Mouse (Mus musculus): ENCODE measurements around the gene Acat1.

The Acat1 gene

GRCm38 (mm10) chr9:53609968-53610781 is at the start of gene Acat1:
Acat1 (minus strand) TSS chr9:53610382.
- peak; percentile 96 for DNase-seq (ENCODE audit: extremely low read depth, insufficient read length, low spot score)

GRCm38 (mm10) chr9:53634796-53635195 is 24.6 kb upstream of the Acat1 start:
- no peak for DNase-seq (ENCODE audit: extremely low read depth, insufficient read length, low spot score)

GRCm38 (mm10) chr9:53615246-53615645 is 5.1 kb upstream of the Acat1 start:
- no peak for DNase-seq (ENCODE audit: extremely low read depth, insufficient read length, low spot score)

GRCm38 (mm10) chr9:53614286-53614685 is 4.1 kb upstream of the Acat1 start:
- DNase-seq (ENCODE audit: extremely low read depth, insufficient read length, low spot score), result no peak

- no peak for DNase-seq (ENCODE audit: extremely low read depth, insufficient read length, low spot score)
These were observed 745 bp downstream of the Acat1 start for GRCm38 (mm10) chr9:53609306-53609967.

- no peak for DNase-seq (ENCODE audit: extremely low read depth, insufficient read length, low spot score)
These were observed 2.4 kb downstream of the Acat1 start for GRCm38 (mm10) chr9:53607816-53608215.

- DNase-seq (ENCODE audit: extremely low read depth, insufficient read length, low spot score), result no peak
These were observed 3.0 kb downstream of the Acat1 start for GRCm38 (mm10) chr9:53607192-53607591.

GRCm38 (mm10) chr9:53604954-53605353 is 5.2 kb downstream of the Acat1 start:
- no peak for DNase-seq (ENCODE audit: extremely low read depth, insufficient read length, low spot score)

- no peak for DNase-seq (ENCODE audit: extremely low read depth, insufficient read length, low spot score)
These were observed 6.3 kb downstream of the Acat1 start for GRCm38 (mm10) chr9:53603849-53604248.

GRCm38 (mm10) chr9:53603384-53603783 is 6.8 kb downstream of the Acat1 start:
- DNase-seq (ENCODE audit: extremely low read depth, insufficient read length, low spot score), result peak; percentile 43

- no peak for DNase-seq (ENCODE audit: extremely low read depth, insufficient read length, low spot score)
These were observed 8.6 kb downstream of the Acat1 start for GRCm38 (mm10) chr9:53601541-53601940.

GRCm38 (mm10) chr9:53598631-53599030 is 11.6 kb downstream of the Acat1 start:
- DNase-seq (ENCODE audit: extremely low read depth, insufficient read length, low spot score), result no peak

GRCm38 (mm10) chr9:53596971-53597600 is 13.1 kb downstream of the Acat1 start:
- no peak for DNase-seq (ENCODE audit: extremely low read depth, insufficient read length, low spot score)

GRCm38 (mm10) chr9:53594764-53595163 is 15.4 kb downstream of the Acat1 start:
- DNase-seq (ENCODE audit: extremely low read depth, insufficient read length, low spot score), result peak; percentile 27

- no peak for DNase-seq (ENCODE audit: extremely low read depth, insufficient read length, low spot score)
These were observed 28.3 kb downstream of the Acat1 start for GRCm38 (mm10) chr9:53581870-53582269.

- DNase-seq (ENCODE audit: extremely low read depth, insufficient read length, low spot score), result no peak
These were observed 34.5 kb downstream of the Acat1 start for GRCm38 (mm10) chr9:53575721-53576120.

- no peak for DNase-seq (ENCODE audit: extremely low read depth, insufficient read length, low spot score)
These were observed 37.5 kb downstream of the Acat1 start for GRCm38 (mm10) chr9:53572516-53573307.

- DNase-seq (ENCODE audit: extremely low read depth, insufficient read length, low spot score), result no peak
These were observed 39.5 kb downstream of the Acat1 start for GRCm38 (mm10) chr9:53570662-53571061.

GRCm38 (mm10) chr9:53537336-53537965 is 72.7 kb downstream of the Acat1 start:
- DNase-seq (ENCODE audit: extremely low read depth, insufficient read length, low spot score), result no peak

GRCm38 (mm10) chr9:53536558-53537320 is 73.4 kb downstream of the Acat1 start, which contains the start of the genes Atm and Npat:
Atm (minus strand) TSS chr9:53536740.
Npat (plus strand) TSS chr9:53537047.
- DNase-seq (ENCODE audit: extremely low read depth, insufficient read length, low spot score), result peak; percentile 100

All from 3134 (cell line).